Mouse (Mus musculus) heart, embryonic 11.5 days (tissue): ENCODE results near the gene Cit. TPM values are rescaled to one million over a fixed set of nuclear protein-coding genes. Genes with fewer than 3 reads are reported as not detected.

Experiments
- ATAC-seq: fragments of 200-750 bp; cut with Nextera tagmentation; replicated peaks from 2 replicates; pipeline ENCODE4 v1.8.0; 2017; ENCODE audit warnings: moderate library complexity; ENCODE audit not compliant: insufficient number of reproducible peaks, low FRiP score, low TSS enrichment
- H3K27ac ChIP-seq: fragments of 300-500 bp; sonication (generic); 2 replicates; pipeline ENCODE4 v1.5.1; 2014; ENCODE audit warnings: mild to moderate bottlenecking, low read depth, low read length
- H3K27me3 ChIP-seq: fragments of 300-500 bp; sonication (generic); 2 replicates; pipeline ENCODE4 v1.6.1; 2014; ENCODE audit warnings: mild to moderate bottlenecking, low read length, mixed read lengths; ENCODE audit not compliant: control insufficient read depth, insufficient read depth
- H3K36me3 ChIP-seq: fragments of 300-500 bp; sonication (generic); 2 replicates; pipeline ENCODE4 v1.6.1; 2014; ENCODE audit warnings: mild to moderate bottlenecking, low read length, moderate library complexity, mixed read lengths; ENCODE audit not compliant: control insufficient read depth, insufficient read depth
- H3K4me1 ChIP-seq: fragments of 300-500 bp; sonication (generic); 2 replicates; pipeline ENCODE4 v1.6.1; 2014; ENCODE audit warnings: low read length; ENCODE audit not compliant: control insufficient read depth, insufficient read depth
- H3K4me2 ChIP-seq: fragments of 300-500 bp; sonication (generic); 2 replicates; pipeline ENCODE4 v1.6.1; 2014; ENCODE audit warnings: mild to moderate bottlenecking, moderate library complexity
- H3K4me3 ChIP-seq: fragments of 300-500 bp; sonication (generic); 2 replicates; pipeline ENCODE4 v1.5.1; 2014; ENCODE audit warnings: low read depth, low read length
- H3K9ac ChIP-seq: fragments of 300-500 bp; sonication (generic); 2 replicates; pipeline ENCODE4 v1.6.1; 2014; ENCODE audit warnings: mild to moderate bottlenecking, low read depth, low read length, moderate library complexity
- H3K9me3 ChIP-seq: fragments of 300-500 bp; sonication (generic); replicated peaks from 2 replicates; pipeline ENCODE4 v1.6.1; 2016; ENCODE audit warnings: low read length; ENCODE audit not compliant: control insufficient read depth
- WGBS: fragments of 180-500 bp; shearing (Covaris S2); extraction: QIAGEN DNeasy Blood & Tissue Kit; methylation state at CpG from one replicate; pipeline ENCODE4 v1.1.7; 2014; ENCODE audit not compliant: insufficient replicate concordance; 5-methylcytosine and 5-hydroxymethylcytosine counted together
- polyA plus RNA-seq: library from polyadenylated mRNA; unstranded; fragments of >200 nt; fragmentation: Nextera tagmentation; extraction: Ambion mirVana; gene quantifications from 2 replicates; pipeline ENCODE4 v1.2.1, GENCODE M21; 2014

The Cit gene
- polyA plus RNA-seq, 1 experiment from 2014 or later = 33.1 TPM

DNA sequence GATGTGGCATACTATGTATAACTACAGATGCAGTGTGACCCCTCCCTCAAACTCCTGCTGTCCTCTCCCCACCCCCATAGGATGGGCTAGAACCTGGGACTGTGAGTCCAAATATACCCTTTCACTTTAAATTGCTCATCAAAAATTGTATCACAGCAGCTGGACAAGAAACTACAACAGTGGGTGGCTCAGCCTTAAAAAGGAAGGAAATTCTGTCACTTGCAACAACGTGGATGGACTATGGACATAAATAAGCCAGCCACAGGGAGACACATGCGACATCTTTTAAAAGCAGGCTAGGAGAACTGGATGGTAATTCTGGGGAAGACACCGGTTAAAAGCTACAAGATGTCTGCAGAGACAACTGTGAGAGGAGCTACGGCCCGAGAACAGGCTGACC, 171.5 kb downstream of the Cit start:
- Histone ChIP-seq H3K4me1 (peaks cover 19% of the 10 kb centered on the region), H3K9me3 (no peaks in the 10 kb centered on the region), H3K9ac (no peak overlapping the region), H3K36me3 (peaks cover 52% of the 10 kb centered on the region), H3K4me2 (no peak overlapping the region), H3K27ac (no peak overlapping the region), H3K4me3 (no peak overlapping the region), H3K27me3 (no peaks in the 10 kb centered on the region)
- no peak for ATAC-seq
- 88% methylated on average over 5 of the region's 5 CpGs for WGBS

DNA sequence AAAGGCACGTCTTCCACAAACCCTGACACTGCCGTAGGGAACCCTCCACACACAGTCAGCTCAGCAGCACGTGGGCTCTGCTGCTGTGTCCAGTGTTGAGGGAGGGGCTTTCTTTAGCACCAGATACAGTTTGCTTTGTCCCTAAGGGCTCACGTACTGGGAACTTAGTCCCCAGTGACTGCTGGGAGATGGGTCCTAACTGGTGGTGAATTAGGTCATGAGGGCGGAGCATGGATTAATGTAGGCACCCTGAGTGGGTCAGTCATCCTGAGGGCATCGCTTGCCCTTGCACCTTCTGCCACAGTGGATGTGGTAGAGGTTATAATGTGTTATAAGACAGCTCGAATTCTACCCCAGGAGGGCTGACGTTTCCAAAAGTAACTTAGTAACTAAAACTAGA, 172.3 kb downstream of the Cit start:
- ATAC-seq = no peak
- Histone ChIP-seq H3K36me3 (peaks cover 52% of the 10 kb centered on the region), H3K27ac (no peak overlapping the region), H3K4me1 (peaks cover 19% of the 10 kb centered on the region), H3K4me2 (no peak overlapping the region), H3K9me3 (no peaks in the 10 kb centered on the region), H3K27me3 (no peaks in the 10 kb centered on the region), H3K4me3 (no peak overlapping the region), H3K9ac (no peak overlapping the region)
- 93% methylated on average over 8 of the region's 8 CpGs for WGBS

DNA sequence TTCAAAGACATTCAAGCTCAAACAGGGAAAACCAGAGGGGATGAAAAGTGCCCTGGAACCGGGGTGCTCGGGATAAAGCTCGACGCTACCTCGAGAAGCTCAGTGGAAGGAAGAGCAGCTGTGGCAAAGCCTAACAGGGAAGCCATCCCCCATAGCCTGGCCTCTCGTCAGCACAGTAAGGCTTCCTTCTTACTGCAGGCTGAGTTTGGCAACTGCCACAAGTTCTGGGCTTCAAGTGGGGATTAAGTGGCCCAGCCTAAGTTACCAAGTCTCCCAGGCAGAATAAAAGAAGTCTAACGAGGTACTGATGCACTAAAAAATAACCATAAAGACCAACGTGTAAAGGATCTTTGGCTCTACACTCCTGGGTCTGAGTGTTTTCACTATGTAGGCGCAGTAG, 173.1 kb downstream of the Cit start:
- Histone ChIP-seq H3K4me1 (peaks cover 26% of the 10 kb centered on the region), H3K27ac (no peak overlapping the region), H3K9ac (no peak overlapping the region), H3K36me3 (peaks cover 52% of the 10 kb centered on the region), H3K4me3 (no peak overlapping the region), H3K27me3 (no peaks in the 10 kb centered on the region), H3K9me3 (no peaks in the 10 kb centered on the region), H3K4me2 (no peak overlapping the region)
- ATAC-seq = no peak
- 84% methylated on average over 9 of the region's 9 CpGs for WGBS

DNA sequence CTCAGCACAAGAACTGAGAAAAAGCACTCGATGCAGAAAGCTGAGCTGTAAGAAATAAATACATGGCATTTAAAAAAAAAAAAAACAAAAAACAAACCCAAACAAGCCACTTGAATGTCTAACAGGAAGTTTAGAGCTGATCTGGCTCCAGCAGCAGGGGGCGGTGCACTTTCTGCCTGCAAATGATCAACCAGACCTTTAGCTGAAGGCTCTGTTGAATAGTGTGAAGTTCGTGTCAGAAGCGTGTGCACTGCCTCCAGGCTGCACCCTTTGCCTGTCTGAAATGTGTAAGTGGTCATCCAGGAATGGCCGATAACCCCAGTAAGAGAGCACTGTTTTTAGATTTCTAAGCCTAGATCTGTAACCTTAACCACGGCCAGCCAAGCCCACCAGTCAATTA, 173.7 kb downstream of the Cit start:
- no peaks in the 10 kb centered on the region for H3K9me3 ChIP-seq
- H3K4me2 ChIP-seq = peak overlapping the region; percentile 37
- 43% methylated on average over 6 of the region's 6 CpGs for whole genome bisulfite sequencing
- 0 out of 2 replicates have a peak overlapping the region, but pooled peaks have one; percentile 17 for H3K9ac ChIP-seq
- H3K36me3 ChIP-seq = peaks cover 52% of the 10 kb centered on the region
- no peaks in the 10 kb centered on the region for H3K27me3 ChIP-seq
- no peak overlapping the region for H3K4me3 ChIP-seq
- ATAC-seq = no peak
- peaks cover 29% of the 10 kb centered on the region for H3K4me1 ChIP-seq
- H3K27ac ChIP-seq = peak overlapping the region; percentile 76

DNA sequence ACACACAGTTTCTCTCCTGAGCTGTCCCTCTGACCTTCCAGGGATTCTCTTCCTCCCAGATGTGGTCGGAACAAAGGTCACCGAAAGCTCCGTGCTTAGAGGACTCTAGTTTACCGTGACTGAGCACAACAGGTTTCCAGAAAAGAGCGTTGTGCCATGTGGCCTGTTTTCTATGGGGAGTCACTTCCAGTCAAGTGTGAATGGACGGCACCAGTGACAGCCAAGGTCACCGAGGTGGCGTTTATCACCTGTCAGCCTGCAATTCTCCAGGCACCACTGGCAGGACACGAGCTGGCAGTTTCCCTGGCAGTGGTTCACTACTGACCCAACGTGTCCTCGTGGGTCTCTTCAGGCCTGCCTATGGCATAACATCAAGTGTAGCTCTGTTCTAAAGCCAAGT, 174.3 kb downstream of the Cit start:
- H3K9me3 ChIP-seq = no peaks in the 10 kb centered on the region
- no peak overlapping the region for H3K9ac ChIP-seq
- H3K27me3 ChIP-seq = no peaks in the 10 kb centered on the region
- H3K27ac ChIP-seq = peak overlapping the region; percentile 76
- 24% methylated on average over 11 of the region's 11 CpGs for WGBS
- H3K4me2 ChIP-seq = peak overlapping the region; percentile 37
- H3K4me3 ChIP-seq = no peak overlapping the region
- H3K36me3 ChIP-seq = peaks cover 48% of the 10 kb centered on the region
- no peak for ATAC-seq
- peaks cover 29% of the 10 kb centered on the region for H3K4me1 ChIP-seq

DNA sequence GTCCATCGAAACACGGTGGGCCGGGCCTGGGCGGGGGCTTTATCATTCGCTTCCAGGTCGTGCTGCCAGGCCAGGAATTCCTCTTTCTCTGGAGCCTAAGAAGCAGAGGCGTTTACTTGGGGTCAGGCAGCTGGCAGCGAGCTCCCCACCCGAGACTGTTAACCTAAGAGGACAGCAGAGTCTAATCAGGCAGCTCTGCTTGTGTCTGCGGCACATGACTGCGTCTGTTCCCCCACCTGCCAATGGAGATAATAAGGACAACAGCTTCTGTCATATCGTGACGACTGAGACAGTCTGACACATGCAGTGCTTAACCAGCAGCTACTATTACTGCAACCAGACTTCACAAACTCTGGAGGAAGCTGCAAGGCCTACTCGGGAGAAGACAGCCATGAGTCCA, 176.5 kb downstream of the Cit start:
- peak overlapping the region; percentile 46; the same call in 1 of the 2 replicates for H3K9ac ChIP-seq
- H3K36me3 ChIP-seq = peaks cover 29% of the 10 kb centered on the region
- ATAC-seq = peak; percentile 50; the same call in 1 of the 2 replicates
- no peaks in the 10 kb centered on the region for H3K27me3 ChIP-seq
- 63% methylated on average over 14 of the region's 14 CpGs for WGBS
- H3K4me1 ChIP-seq = peaks cover 29% of the 10 kb centered on the region
- H3K27ac ChIP-seq = peak overlapping the region; percentile 77
- no peaks in the 10 kb centered on the region for H3K9me3 ChIP-seq
- H3K4me3 ChIP-seq = no peak overlapping the region; the same call in 1 of the 2 replicates
- peak overlapping the region; percentile 68 for H3K4me2 ChIP-seq

DNA sequence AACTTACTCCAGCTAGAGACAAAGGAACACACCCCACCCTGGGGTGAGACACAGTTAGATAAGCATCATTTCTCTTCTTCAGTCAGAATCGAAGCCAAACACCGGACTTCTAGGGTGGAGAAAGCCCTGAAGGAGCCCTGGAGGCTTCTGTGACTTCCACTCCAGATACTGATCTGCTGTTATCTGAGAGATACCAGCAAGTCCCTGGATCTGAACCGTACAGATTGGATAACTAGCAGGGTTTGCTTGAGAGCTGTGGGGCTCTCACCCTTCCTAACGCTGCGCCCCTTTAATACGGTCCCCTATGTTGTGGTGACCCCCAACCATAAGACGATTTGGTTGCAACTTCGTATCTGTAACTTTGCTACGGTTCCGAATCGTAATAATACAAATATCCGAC, 177.1 kb downstream of the Cit start:
- ATAC-seq = no peak
- peaks cover 23% of the 10 kb centered on the region for H3K36me3 ChIP-seq

DNA sequence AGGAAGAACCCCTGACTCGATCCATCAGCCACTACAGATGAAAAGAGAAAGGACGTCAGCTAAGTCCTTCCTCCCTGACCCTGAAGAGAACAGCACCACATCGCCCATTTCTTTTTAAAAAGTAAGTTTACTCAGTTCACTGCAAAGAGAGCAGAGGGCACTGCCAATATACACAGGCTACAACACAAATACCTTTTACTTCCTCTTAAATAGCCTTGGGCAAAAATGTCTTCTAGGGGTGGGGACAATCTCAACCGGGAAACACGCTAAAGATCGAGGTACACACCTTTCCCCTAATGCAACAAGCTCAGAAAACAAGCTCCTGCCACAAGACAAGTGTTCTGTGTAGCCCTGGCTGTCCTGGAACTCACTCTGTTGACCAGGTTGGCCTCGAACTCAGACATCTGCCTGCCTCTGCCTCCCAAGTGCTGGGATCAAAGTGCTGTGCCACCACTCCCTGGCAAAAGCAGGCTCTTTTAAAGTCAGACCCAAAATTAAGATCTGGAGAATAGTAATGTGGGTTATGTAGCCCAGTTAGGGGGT, 177.7 kb downstream of the Cit start:
- H3K9ac ChIP-seq = peak overlapping the region; percentile 86; the same call in 1 of the 2 replicates
- H3K9me3 ChIP-seq = no peaks in the 10 kb centered on the region
- ATAC-seq = no peak
- H3K27me3 ChIP-seq = no peaks in the 10 kb centered on the region
- H3K4me1 ChIP-seq = peaks cover 29% of the 10 kb centered on the region
- H3K36me3 ChIP-seq = peaks cover 18% of the 10 kb centered on the region
- peak overlapping the region; percentile 68 for H3K4me2 ChIP-seq
- H3K27ac ChIP-seq = peak overlapping the region; percentile 77
- 66% methylated on average over 7 of the region's 7 CpGs for WGBS
- peak overlapping the region; percentile 77 for H3K4me3 ChIP-seq

More for the DNA sequence above, 177.1 kb downstream of the Cit start:
- 77% methylated on average over 12 of the region's 12 CpGs for WGBS
- peak overlapping the region; percentile 68 for H3K4me2 ChIP-seq
- no peaks in the 10 kb centered on the region for H3K27me3 ChIP-seq
- H3K4me3 ChIP-seq = peak overlapping the region; percentile 77
- H3K9me3 ChIP-seq = no peaks in the 10 kb centered on the region
- peaks cover 29% of the 10 kb centered on the region for H3K4me1 ChIP-seq
- H3K9ac ChIP-seq = peak overlapping the region; percentile 30; the same call in 1 of the 2 replicates
- peak overlapping the region; percentile 77 for H3K27ac ChIP-seq

DNA sequence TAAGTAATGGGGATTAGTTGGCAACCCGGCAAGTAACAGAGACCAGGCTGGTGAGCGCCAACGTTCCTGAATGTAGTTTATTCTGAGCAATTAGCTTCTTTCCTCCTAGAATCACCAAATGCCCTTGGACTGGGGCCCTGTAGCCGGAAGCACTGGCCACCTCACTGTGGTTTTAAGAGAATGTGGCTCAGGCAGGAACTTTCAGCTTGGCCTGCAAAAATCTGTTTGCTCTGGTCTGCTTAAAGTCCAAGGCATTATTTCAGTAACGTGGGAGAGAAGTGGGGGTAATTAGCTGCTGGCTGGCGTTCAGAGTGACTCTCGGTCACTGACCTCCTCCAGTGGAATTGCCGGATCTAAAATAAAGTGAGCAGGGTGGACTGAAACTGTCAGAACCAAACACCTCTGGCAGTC, 178.2 kb downstream of the Cit start:
- 21% methylated on average over 8 of the region's 8 CpGs for WGBS
- Histone ChIP-seq H3K27ac (0 out of 2 replicates have a peak overlapping the region, but pooled peaks have one; percentile 23), H3K4me1 (peaks cover 26% of the 10 kb centered on the region)

More for the DNA sequence above, 178.2 kb downstream of the Cit start:
- Histone ChIP-seq H3K36me3 (peaks cover 13% of the 10 kb centered on the region), H3K4me2 (peak overlapping the region; percentile 68), H3K4me3 (peak overlapping the region; percentile 77), H3K9me3 (no peaks in the 10 kb centered on the region), H3K27me3 (no peaks in the 10 kb centered on the region), H3K9ac (peak overlapping the region; percentile 86)
- no peak for ATAC-seq
